Mouse (Mus musculus): ENCODE results near the gene Aven.

Aven gene

GRCm38 (mm10) chr2:112557453-112557852, 64.7 kb downstream of the Aven start:
- no peak for DNase-seq (ENCODE audit: low spot score)

GRCm38 (mm10) chr2:112561549-112561948, 68.8 kb downstream of the Aven start:
- no peak for DNase-seq (ENCODE audit: low spot score)

- no peak for DNase-seq (ENCODE audit: low spot score)
These were observed 72.3 kb downstream of the Aven start for GRCm38 (mm10) chr2:112565060-112565459.

GRCm38 (mm10) chr2:112566290-112567085, 73.7 kb downstream of the Aven start:
- DNase-seq (ENCODE audit: low spot score) = no peak

- DNase-seq (ENCODE audit: low spot score) = no peak
These were observed 75.0 kb downstream of the Aven start for GRCm38 (mm10) chr2:112567786-112568185.

GRCm38 (mm10) chr2:112590985-112591384, 98.2 kb downstream of the Aven start:
- no peak for DNase-seq (ENCODE audit: low spot score)

GRCm38 (mm10) chr2:112591451-112591871, 98.7 kb downstream of the Aven start:
- DNase-seq (ENCODE audit: low spot score) = peak; percentile 11

DNA sequence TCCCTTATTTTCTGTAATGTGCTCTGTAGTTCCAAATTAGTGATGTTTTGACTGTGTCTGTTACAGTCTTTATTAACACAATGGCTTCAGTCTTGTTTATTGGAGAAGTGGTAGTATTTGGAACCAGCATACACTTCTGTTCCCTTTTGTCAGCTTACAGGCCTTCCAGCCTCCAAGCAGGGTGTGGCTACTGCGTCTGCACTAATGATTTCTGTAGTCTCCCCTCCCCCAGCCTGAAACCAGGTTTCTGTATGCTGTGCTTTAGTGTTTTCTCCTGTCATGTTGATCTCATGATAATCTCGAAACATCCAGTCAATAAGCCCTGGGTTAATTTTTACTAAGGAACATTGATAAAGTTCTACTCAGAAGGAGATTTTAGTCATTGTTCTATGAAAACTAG, 100.6 kb downstream of the Aven start:
- DNase-seq (ENCODE audit: low spot score) = no peak

GRCm38 (mm10) chr2:112593781-112594180, 101.0 kb downstream of the Aven start:
- no peak for DNase-seq (ENCODE audit: low spot score)

- no peak for DNase-seq (ENCODE audit: low spot score)
These were observed 103.0 kb downstream of the Aven start for GRCm38 (mm10) chr2:112595807-112596206.

GRCm38 (mm10) chr2:112596415-112596814, 103.7 kb downstream of the Aven start:
- DNase-seq (ENCODE audit: low spot score) = no peak

GRCm38 (mm10) chr2:112597064-112597463, 104.3 kb downstream of the Aven start:
- no peak for DNase-seq (ENCODE audit: low spot score)

- no peak for DNase-seq (ENCODE audit: low spot score)
These were observed 107.5 kb downstream of the Aven start for GRCm38 (mm10) chr2:112600222-112600621.

GRCm38 (mm10) chr2:112602487-112602886, 109.7 kb downstream of the Aven start:
- DNase-seq (ENCODE audit: low spot score) = no peak

GRCm38 (mm10) chr2:112606536-112606935, 113.8 kb downstream of the Aven start:
- DNase-seq (ENCODE audit: low spot score) = no peak

DNA sequence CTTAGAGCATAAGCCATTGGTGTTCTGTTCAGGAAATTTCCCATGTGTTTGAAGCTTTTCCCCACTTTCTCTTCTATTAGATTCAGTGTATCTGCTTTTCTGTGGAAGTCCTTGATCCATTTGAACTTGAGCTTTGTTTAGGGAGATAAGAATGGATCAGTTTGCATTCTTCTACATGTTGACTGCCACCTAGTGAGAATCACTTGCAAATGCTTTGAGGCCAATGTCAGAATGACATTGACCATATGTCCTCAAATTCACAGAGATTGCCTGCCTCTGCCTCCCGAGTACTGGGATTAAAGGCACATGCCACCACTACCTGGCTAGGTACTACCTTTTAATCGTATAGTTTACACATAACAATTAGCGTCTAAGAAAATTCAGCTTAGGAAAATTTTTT, 119.9 kb downstream of the Aven start:
- DNase-seq (ENCODE audit: low spot score) = no peak

- no peak for DNase-seq (ENCODE audit: low spot score)
These were observed 121.6 kb downstream of the Aven start for GRCm38 (mm10) chr2:112614375-112614774.

GRCm38 (mm10) chr2:112617206-112617605, 124.4 kb downstream of the Aven start:
- no peak for DNase-seq (ENCODE audit: low spot score)

- DNase-seq (ENCODE audit: low spot score) = no peak
These were observed 132.4 kb downstream of the Aven start for GRCm38 (mm10) chr2:112625156-112625555.

DNA sequence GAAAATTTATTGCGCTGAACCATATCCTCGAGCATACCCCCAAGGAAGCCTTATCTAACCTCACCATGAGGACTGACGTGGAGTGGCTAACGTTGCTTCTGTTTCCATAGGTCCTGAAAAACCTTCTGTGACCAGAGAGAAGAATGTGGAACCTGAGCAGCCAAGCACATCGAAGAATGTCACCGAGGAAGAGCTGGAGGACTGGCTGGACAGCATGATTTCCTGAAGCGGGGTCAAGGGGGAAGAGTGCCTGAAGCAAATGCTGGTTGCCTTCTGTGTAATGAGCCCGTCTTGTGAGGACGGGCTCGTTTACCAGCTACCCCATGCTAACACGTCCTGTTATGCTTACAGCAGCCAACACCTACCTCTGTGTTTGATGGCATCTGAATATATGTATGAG, 137.9 kb downstream of the Aven start:
- DNase-seq (ENCODE audit: low spot score) = no peak

GRCm38 (mm10) chr2:112632536-112632935, 139.8 kb downstream of the Aven start:
- no peak for DNase-seq (ENCODE audit: low spot score)

DNA sequence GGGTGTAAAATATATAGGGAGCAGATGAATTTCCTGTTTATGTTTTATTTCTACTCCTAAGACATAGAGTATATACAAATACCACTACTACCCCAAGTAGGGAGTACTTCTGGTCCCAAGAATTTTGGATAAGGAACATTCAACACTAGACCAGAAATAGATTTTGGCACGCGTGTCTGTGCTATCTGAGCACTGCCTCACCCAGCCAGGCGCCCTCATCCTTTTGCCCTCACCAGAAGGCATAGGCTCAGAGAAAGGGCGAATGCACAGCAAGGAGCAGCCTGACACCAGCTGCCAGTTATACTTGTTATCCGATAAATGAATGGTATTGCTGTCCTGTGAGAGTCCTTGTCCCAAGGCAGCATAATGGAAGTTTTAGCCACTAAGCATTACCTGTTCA, 144.4 kb downstream of the Aven start:
- no peak for DNase-seq (ENCODE audit: low spot score)

GRCm38 (mm10) chr2:112653836-112654235, 161.1 kb downstream of the Aven start:
- DNase-seq (ENCODE audit: low spot score) = no peak

DNA sequence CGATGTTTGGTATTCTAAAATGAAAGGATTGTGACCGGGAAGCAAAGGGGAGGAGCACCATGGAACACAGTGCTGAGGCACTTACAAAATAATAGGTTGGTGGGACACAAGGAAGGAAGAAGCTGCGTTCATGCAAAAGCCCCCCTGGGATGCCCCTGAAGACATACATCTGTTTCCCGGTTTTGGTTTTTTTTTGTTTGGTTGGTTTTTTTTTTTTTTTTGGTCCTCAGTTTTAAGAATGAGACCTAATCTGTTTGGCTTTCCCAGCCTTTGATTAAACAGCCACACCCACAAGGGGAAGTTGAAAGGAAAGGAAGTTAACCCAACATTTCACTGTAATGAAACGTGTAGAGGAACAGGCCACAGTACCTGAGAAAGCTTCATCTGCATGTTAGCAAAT, 163.4 kb downstream of the Aven start:
- DNase-seq (ENCODE audit: low spot score) = no peak
